Mouse (Mus musculus): ENCODE measurements at regions not wholly inside any gene's neighbourhood (a gene's known extent, or its start where the extent isn't known, plus 50 kb on each side); places are given as distances from the start of the nearest gene placed in this dataset.

- TF ChIP-seq CTCF (IDR thresholded peaks at IDR 0.05; ENCODE audit: low read depth) (no peak), EP300 (IDR thresholded peaks at IDR 0.05; ENCODE audit: low read depth) (no peak)
Observed at GRCm38 (mm10) chr3:142963818-142964372, 82.1 kb upstream of the Pkn2 start.

Measured in heart, postnatal 0 days (tissue).